Mouse (Mus musculus): ENCODE measurements at regions not wholly inside any gene's neighbourhood (a gene's known extent, or its start where the extent isn't known, plus 50 kb on each side); places are given as distances from the start of the nearest gene placed in this dataset.
A peak's percentile ranks its signal among the peaks of the same experiment; 100 is the strongest.
"Not testable (repeated sequence)": the region's sequence is repeated elsewhere in the genome, so short reads cannot be mapped to it uniquely, and the experiment has no call there.

- DNase-seq; H3K36me3 ChIP-seq (ENCODE audit: control insufficient read depth, insufficient read depth, low read length); H3K4me1 ChIP-seq (replicated peaks; ENCODE audit: control insufficient read depth, insufficient read depth, low read length); H3K4me3 ChIP-seq (ENCODE audit: control insufficient read depth, insufficient read depth, low read length); H3K27me3 ChIP-seq (ENCODE audit: control insufficient read depth, insufficient read depth, low read length); H3K27ac ChIP-seq (ENCODE audit: control insufficient read depth, insufficient read depth, low read length): not testable (repeated sequence)
- WGBS = 81% methylated on average over 1 of the region's 1 CpGs
Observed at GRCm38 (mm10) chr14:53301110-53301509, 805.6 kb upstream of the Olfr1507 start.

- DNase-seq = not testable (repeated sequence)
- WGBS = no CpG with 5 or more reads among the region's 5 CpGs
Observed at GRCm38 (mm10) chr14:53299735-53300134, 804.2 kb upstream of the Olfr1507 start.

DNA sequence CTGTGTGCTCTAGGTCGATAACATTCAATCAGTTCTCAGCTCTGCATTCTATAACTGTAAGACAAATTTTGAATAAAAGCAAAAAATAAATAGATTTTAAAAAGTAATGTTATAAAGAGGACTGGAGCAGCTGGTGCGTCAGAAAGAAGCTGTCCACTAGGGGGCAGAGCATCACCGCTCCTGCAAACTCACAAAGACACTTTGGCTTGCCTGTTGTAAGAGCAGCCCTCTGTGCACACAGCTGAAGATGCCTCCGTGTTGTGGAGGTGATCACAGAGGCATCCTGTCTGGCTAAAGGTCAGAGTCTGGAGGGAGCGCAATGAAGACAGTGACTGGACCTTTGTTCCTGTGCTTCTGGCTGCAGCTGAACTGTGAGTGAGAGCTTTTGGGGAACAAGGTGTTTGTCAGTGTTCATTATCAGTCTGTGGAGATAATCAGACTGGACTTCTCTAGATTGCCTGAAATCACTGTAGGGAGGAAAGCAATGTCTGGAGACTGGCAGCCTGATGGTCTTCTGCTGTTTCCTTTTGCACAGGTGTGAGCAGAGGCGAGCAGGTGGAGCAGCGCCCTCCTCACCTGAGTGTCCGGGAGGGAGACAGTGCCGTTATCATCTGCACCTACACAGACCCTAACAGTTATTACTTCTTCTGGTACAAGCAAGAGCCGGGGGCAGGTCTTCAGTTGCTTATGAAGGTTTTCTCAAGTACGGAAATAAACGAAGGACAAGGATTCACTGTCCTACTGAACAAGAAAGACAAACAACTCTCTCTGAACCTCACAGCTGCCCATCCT is 788.0 kb upstream of the Olfr1507 start:
- H3K4me3 ChIP-seq (ENCODE audit: control insufficient read depth, insufficient read depth, low read length); H3K36me3 ChIP-seq (ENCODE audit: control insufficient read depth, insufficient read depth, low read length); H3K27me3 ChIP-seq (ENCODE audit: control insufficient read depth, insufficient read depth, low read length); DNase-seq; H3K27ac ChIP-seq (ENCODE audit: control insufficient read depth, insufficient read depth, low read length); H3K4me1 ChIP-seq (replicated peaks; ENCODE audit: control insufficient read depth, insufficient read depth, low read length): not testable (repeated sequence)
- no CpG with 5 or more reads among the region's 12 CpGs for WGBS

More at GRCm38 (mm10) chr14:53299735-53300134, 804.2 kb upstream of the Olfr1507 start:
- H3K27me3 ChIP-seq (ENCODE audit: control insufficient read depth, insufficient read depth, low read length); H3K27ac ChIP-seq (ENCODE audit: control insufficient read depth, insufficient read depth, low read length); H3K36me3 ChIP-seq (ENCODE audit: control insufficient read depth, insufficient read depth, low read length); H3K4me3 ChIP-seq (ENCODE audit: control insufficient read depth, insufficient read depth, low read length); H3K4me1 ChIP-seq (replicated peaks; ENCODE audit: control insufficient read depth, insufficient read depth, low read length): not testable (repeated sequence)

- DNase-seq; H3K4me3 ChIP-seq (ENCODE audit: control insufficient read depth, insufficient read depth, low read length); H3K27me3 ChIP-seq (ENCODE audit: control insufficient read depth, insufficient read depth, low read length); H3K27ac ChIP-seq (ENCODE audit: control insufficient read depth, insufficient read depth, low read length); H3K36me3 ChIP-seq (ENCODE audit: control insufficient read depth, insufficient read depth, low read length); H3K4me1 ChIP-seq (replicated peaks; ENCODE audit: control insufficient read depth, insufficient read depth, low read length): not testable (repeated sequence)
- no CpG with 5 or more reads among the region's 4 CpGs for WGBS
Observed at GRCm38 (mm10) chr14:53273218-53273617, 777.7 kb upstream of the Olfr1507 start.

- no CpG with 5 or more reads among the region's 2 CpGs for WGBS
- H3K27ac ChIP-seq (ENCODE audit: control insufficient read depth, insufficient read depth, low read length); H3K4me1 ChIP-seq (replicated peaks; ENCODE audit: control insufficient read depth, insufficient read depth, low read length); H3K36me3 ChIP-seq (ENCODE audit: control insufficient read depth, insufficient read depth, low read length); H3K27me3 ChIP-seq (ENCODE audit: control insufficient read depth, insufficient read depth, low read length); H3K4me3 ChIP-seq (ENCODE audit: control insufficient read depth, insufficient read depth, low read length): not testable (repeated sequence)
- peak; percentile 6 for DNase-seq
Observed at GRCm38 (mm10) chr14:53267693-53268092, 772.1 kb upstream of the Olfr1507 start.

DNA sequence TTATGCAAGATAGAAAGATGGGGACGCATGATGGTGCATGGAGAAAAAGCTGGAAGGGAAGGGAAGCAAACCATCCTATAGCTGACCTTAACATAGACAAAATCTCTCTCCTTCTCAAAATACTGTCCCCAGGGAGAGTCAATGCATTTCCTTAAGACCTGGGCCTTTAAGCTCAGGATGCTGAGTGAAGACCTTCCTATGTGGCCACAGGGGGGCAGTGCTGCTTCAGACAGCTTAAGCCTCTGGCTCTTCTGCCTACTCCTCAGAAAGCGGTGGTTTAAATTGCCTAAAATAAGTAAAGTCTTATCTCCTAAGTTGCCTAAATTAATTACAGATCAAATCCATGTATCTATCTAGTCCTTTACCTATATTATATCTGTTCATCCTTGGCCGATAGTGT is 760.4 kb upstream of the Olfr1507 start:
- not testable (repeated sequence) for DNase-seq; H3K27me3 ChIP-seq (ENCODE audit: control insufficient read depth, insufficient read depth, low read length); H3K36me3 ChIP-seq (ENCODE audit: control insufficient read depth, insufficient read depth, low read length); H3K4me1 ChIP-seq (replicated peaks; ENCODE audit: control insufficient read depth, insufficient read depth, low read length); H3K27ac ChIP-seq (ENCODE audit: control insufficient read depth, insufficient read depth, low read length); H3K4me3 ChIP-seq (ENCODE audit: control insufficient read depth, insufficient read depth, low read length)
- no CpG with 5 or more reads among the region's 3 CpGs for WGBS

- H3K4me3 ChIP-seq (ENCODE audit: control insufficient read depth, insufficient read depth, low read length); H3K27ac ChIP-seq (ENCODE audit: control insufficient read depth, insufficient read depth, low read length); H3K36me3 ChIP-seq (ENCODE audit: control insufficient read depth, insufficient read depth, low read length); H3K4me1 ChIP-seq (replicated peaks; ENCODE audit: control insufficient read depth, insufficient read depth, low read length); H3K27me3 ChIP-seq (ENCODE audit: control insufficient read depth, insufficient read depth, low read length); DNase-seq: not testable (repeated sequence)
Observed at GRCm38 (mm10) chr14:53253470-53253869, 757.9 kb upstream of the Olfr1507 start.

DNA sequence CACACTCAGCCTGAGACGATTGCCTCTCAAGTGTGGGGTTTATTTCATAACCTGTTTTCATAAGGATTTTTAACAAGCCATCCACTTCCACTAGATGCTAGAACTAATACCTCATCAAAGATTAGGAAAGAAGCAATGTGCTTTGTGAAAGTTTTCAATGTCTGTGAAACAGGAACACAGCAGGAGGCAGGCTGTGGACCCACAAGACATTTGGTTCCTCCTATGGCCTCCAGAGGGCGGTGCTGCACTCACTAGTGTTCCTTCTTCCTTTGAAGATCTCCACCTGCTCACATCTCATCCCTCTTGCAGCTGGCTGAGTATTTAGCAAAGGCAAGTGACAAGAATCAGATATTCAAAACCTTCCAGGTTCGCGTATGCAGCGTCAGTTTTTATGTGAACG is 735.6 kb upstream of the Olfr1507 start:
- H3K4me3 ChIP-seq (ENCODE audit: control insufficient read depth, insufficient read depth, low read length); H3K27ac ChIP-seq (ENCODE audit: control insufficient read depth, insufficient read depth, low read length); H3K36me3 ChIP-seq (ENCODE audit: control insufficient read depth, insufficient read depth, low read length); H3K4me1 ChIP-seq (replicated peaks; ENCODE audit: control insufficient read depth, insufficient read depth, low read length); DNase-seq; H3K27me3 ChIP-seq (ENCODE audit: control insufficient read depth, insufficient read depth, low read length): not testable (repeated sequence)
- WGBS = no CpG with 5 or more reads among the region's 6 CpGs

GRCm38 (mm10) chr14:53224789-53225188 is 729.2 kb upstream of the Olfr1507 start:
- H3K4me1 ChIP-seq (replicated peaks; ENCODE audit: control insufficient read depth, insufficient read depth, low read length); DNase-seq; H3K27me3 ChIP-seq (ENCODE audit: control insufficient read depth, insufficient read depth, low read length); H3K36me3 ChIP-seq (ENCODE audit: control insufficient read depth, insufficient read depth, low read length); H3K4me3 ChIP-seq (ENCODE audit: control insufficient read depth, insufficient read depth, low read length); H3K27ac ChIP-seq (ENCODE audit: control insufficient read depth, insufficient read depth, low read length): not testable (repeated sequence)
- no CpG with 5 or more reads among the region's 1 CpGs for WGBS

DNA sequence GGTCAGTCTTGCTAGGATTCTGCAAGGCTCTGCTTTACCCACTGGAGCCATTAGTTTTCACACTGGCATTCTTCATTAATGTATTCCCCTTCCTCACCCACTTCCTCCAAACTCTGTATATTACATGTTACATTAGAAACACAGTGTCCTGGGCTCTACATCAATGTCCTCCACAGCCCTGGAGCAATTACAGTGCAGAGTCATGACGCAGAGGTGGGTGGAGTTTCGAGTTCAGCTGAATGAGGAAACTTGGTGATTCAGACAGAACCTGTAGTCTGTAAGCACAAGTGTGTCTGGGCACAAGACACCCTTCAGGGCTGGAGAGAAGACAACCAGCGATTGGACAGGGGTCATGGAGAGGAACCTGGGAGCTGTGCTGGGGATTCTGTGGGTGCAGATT is 715.0 kb upstream of the Olfr1507 start:
- not testable (repeated sequence) for H3K36me3 ChIP-seq (ENCODE audit: control insufficient read depth, insufficient read depth, low read length); H3K27ac ChIP-seq (ENCODE audit: control insufficient read depth, insufficient read depth, low read length); DNase-seq; H3K27me3 ChIP-seq (ENCODE audit: control insufficient read depth, insufficient read depth, low read length); H3K4me1 ChIP-seq (replicated peaks; ENCODE audit: control insufficient read depth, insufficient read depth, low read length); H3K4me3 ChIP-seq (ENCODE audit: control insufficient read depth, insufficient read depth, low read length)
- no CpG with 5 or more reads among the region's 3 CpGs for WGBS

DNA sequence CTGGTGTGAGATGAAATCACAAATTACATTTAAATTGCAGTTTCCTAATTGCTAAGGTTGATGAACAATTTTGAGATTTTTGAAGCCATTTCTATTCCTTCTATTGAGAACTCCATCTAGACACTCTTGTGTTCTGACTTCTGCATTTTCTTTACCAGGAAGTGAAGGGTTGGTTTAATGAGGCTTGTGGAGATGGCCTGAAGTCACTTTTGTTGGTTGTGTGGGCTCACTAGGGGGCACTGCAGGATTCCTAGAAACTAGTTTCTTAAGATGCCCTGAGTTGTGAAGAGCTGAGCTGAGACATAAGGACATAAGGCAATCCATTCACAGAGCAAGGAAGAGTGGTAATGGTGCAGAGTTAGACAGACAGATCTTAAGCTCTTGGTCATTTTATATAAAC is 713.7 kb upstream of the Olfr1507 start:
- not testable (repeated sequence) for DNase-seq; H3K4me1 ChIP-seq (replicated peaks; ENCODE audit: control insufficient read depth, insufficient read depth, low read length); H3K4me3 ChIP-seq (ENCODE audit: control insufficient read depth, insufficient read depth, low read length); H3K27ac ChIP-seq (ENCODE audit: control insufficient read depth, insufficient read depth, low read length); H3K36me3 ChIP-seq (ENCODE audit: control insufficient read depth, insufficient read depth, low read length); H3K27me3 ChIP-seq (ENCODE audit: control insufficient read depth, insufficient read depth, low read length)
